Mouse (Mus musculus) heart, postnatal 0 days (tissue): ENCODE data around the gene Jak2. TPM values are rescaled to one million over a fixed set of nuclear protein-coding genes. Genes with fewer than 3 reads are reported as not detected.

Source experiments
- ATAC-seq: fragments of 200-750 bp; cut with Nextera tagmentation; 2 replicates; pipeline ENCODE4 v1.8.0; 2017; ENCODE audit warnings: low read depth, moderate number of reproducible peaks, moderate library complexity; ENCODE audit not compliant: insufficient read depth
- DNase-seq: peaks from one replicate; pipeline ENCODE4 v3.0.0-alpha.2; 2016; ENCODE audit warnings: low spot score
- H3K27ac ChIP-seq: fragments of 300-500 bp; sonication (generic); 2 replicates; pipeline ENCODE4 v1.5.1; 2014; ENCODE audit warnings: low read depth, mild to moderate bottlenecking
- H3K27me3 ChIP-seq: fragments of 300-500 bp; sonication (generic); 2 replicates; pipeline ENCODE4 v1.6.1; 2014; ENCODE audit warnings: low read length, mixed read lengths; ENCODE audit not compliant: control insufficient read depth, insufficient read depth
- H3K36me3 ChIP-seq: fragments of 300-500 bp; sonication (generic); replicated peaks from 2 replicates; pipeline ENCODE4 v1.6.1; 2014; ENCODE audit warnings: low read length, mixed read lengths; ENCODE audit not compliant: control insufficient read depth, insufficient read depth
- H3K4me1 ChIP-seq: fragments of 300-500 bp; sonication (generic); 2 replicates; pipeline ENCODE4 v1.6.1; 2014; ENCODE audit warnings: antibody characterized with exemption; ENCODE audit not compliant: control insufficient read depth, insufficient read depth
- H3K4me2 ChIP-seq: fragments of 300-500 bp; sonication (generic); 2 replicates; pipeline ENCODE4 v1.6.1; 2014; ENCODE audit warnings: low read depth, mild to moderate bottlenecking, low read length, moderate library complexity
- H3K4me3 ChIP-seq: fragments of 300-500 bp; sonication (generic); 2 replicates; pipeline ENCODE4 v1.5.1; 2014; ENCODE audit warnings: low read depth, low read length
- H3K9ac ChIP-seq: fragments of 300-500 bp; sonication (generic); replicated peaks from 2 replicates; pipeline ENCODE4 v1.6.1; 2014; ENCODE audit warnings: low read depth, low read length, mixed read lengths
- H3K9me3 ChIP-seq: fragments of 300-500 bp; sonication (generic); replicated peaks from 2 replicates; pipeline ENCODE4 v1.6.1; 2016; ENCODE audit warnings: low read length; ENCODE audit not compliant: control insufficient read depth
- CTCF ChIP-seq: IDR thresholded peaks from 2 replicates; pipeline ENCODE4 v1.5.1; 2016; ENCODE audit warnings: antibody characterized with exemption, control low read depth, low read depth
- EP300 ChIP-seq: IDR thresholded peaks from 2 replicates; pipeline ENCODE4 v1.6.1; 2016; ENCODE audit warnings: antibody characterized with exemption, low read depth
- WGBS: fragments of 180-500 bp; shearing (Covaris S2); extraction: QIAGEN DNeasy Blood & Tissue Kit; methylation state at CpG from one replicate; pipeline ENCODE4 v1.1.7; 2014; 5-methylcytosine and 5-hydroxymethylcytosine counted together
- polyA plus RNA-seq: library from polyadenylated mRNA; unstranded; fragments of >200 nt; fragmentation: Nextera tagmentation; extraction: Ambion mirVana; gene quantifications from 2 replicates; pipeline ENCODE4 v1.2.1, GENCODE M21; 2015
- total RNA-seq: library from RNA; depleted of rRNA; stranded (reverse); fragments of >200 nt; gene quantifications from 2 replicates; pipeline ENCODE4 v1.2.3, GENCODE M21; 2014; ENCODE audit warnings: low replicate concordance; rRNA removed

The Jak2 gene
- total and polyA plus RNA-seq, 2 experiments from 2014 or later = 5.2 to 11.5 TPM

DNA sequence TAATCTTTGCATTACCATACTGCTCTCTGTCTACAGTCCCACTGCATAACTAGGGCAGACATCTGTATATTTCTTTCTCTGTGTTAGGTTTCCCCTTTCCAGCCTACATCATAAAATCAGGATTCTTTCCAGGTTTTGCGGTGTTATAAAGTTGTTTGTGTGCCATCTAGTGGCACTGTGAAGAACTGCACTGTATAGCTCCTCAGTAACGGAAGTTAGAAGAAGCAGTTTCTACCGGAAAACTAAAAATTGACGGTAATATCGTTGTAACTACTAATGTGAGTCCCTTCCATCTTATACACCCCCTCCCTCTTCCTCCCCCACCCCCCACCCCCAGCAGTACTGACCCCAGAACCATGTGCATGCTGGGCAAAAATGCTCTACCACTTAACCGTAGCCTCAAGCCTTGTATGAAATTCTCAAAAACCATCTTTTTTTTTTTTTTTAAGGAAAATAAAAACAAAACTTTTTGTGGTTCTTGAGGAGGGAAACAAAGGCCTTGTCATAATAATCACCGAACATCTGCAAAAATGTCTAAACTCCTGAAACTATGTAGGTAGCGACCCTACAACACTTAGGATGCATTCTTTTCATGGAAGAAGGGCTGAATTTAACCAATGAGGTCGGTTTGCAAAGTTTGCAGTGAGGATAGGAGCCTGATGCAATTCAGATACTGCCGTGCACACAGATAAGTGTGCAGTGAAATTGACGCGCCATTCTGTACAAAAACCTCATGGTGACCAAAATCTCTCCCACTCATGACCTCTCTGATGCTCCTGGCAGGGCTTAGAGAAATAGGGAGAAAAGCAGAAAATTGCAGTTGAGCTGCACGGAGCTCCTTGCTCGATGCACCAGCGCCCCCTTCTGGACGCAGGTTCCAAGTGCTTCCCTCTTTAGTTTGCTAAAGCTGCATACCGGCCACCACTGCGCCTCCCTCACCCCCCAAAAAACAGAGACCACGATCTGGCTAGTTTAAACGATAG, 103.6 kb downstream of the Jak2 start:
- WGBS = 4% methylated on average over 20 of the region's 20 CpGs
- Histone ChIP-seq H3K36me3 (peaks cover 10% of the 10 kb centered on the region), H3K4me2 (peak overlapping the region; percentile 78), H3K9me3 (no peaks in the 10 kb centered on the region), H3K9ac (no peak overlapping the region; the same call in 1 of the 2 replicates), H3K4me3 (peak overlapping the region; percentile 44), H3K27ac (no peak overlapping the region), H3K27me3 (no peaks in the 10 kb centered on the region), H3K4me1 (no peaks in the 10 kb centered on the region)
- TF ChIP-seq CTCF = peak; percentile 85
- no peak for TF ChIP-seq EP300
- DNase-seq (peak; percentile 79), ATAC-seq (peak; percentile 51; the same call in 1 of the 2 replicates)

DNA sequence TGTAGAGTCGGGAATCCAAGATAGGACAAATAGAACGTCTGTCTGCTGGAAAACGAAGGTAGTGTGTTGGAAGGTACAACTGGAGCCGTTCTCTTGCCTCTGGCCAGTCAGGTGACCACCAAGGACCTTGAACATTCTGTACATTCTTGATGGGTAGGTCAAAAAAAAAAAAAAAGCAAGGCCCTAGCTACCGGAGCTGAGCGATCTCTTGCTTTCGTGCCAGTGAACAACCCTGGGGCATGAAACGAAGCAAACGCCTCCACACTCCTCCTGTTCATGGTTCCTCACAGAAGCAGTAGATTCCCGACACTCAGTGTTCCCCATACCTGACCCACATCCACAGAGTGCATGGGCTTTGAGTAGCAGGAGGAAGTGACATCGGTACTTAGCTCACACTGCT, 104.7 kb downstream of the Jak2 start:
- H3K27ac ChIP-seq = no peak overlapping the region
- DNase-seq (no peak), ATAC-seq (no peak; the same call in 1 of the 2 replicates)
- TF ChIP-seq CTCF (no peak), EP300 (no peak)
- H3K27me3 ChIP-seq = no peaks in the 10 kb centered on the region
- H3K4me3 ChIP-seq = no peak overlapping the region
- no peaks in the 10 kb centered on the region for H3K9me3 ChIP-seq
- no peak overlapping the region for H3K9ac ChIP-seq
- H3K4me2 ChIP-seq = no peak overlapping the region
- peaks cover 4% of the 10 kb centered on the region; the same call in 1 of the 2 replicates for H3K4me1 ChIP-seq
- H3K36me3 ChIP-seq = peaks cover 9% of the 10 kb centered on the region
- WGBS = 75% methylated on average over 11 of the region's 11 CpGs

DNA sequence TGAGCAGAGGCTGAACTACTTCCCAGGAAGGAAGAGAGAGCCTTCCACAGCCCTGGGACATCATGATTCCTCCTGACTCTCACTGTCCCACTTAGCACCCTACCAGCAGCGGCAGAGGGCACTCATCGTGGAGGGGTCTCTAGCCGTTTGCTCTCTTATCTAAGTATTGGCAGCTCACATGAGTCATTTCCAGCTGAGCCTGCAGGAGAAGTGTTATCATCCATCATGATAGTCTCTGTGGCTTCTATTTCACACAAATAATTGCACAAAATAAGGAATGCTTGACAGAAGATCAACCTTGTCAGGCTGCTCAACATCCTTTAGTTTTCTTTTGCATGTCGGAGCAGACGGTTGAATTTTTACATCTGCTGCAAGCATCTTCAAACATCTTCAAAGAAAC, 108.6 kb downstream of the Jak2 start:
- 50% methylated on average over 5 of the region's 5 CpGs for WGBS
- H3K27ac ChIP-seq = no peak overlapping the region
- DNase-seq (no peak), ATAC-seq (no peak)
- peaks cover 9% of the 10 kb centered on the region; the same call in 1 of the 2 replicates for H3K36me3 ChIP-seq
- peaks cover 6% of the 10 kb centered on the region; the same call in 1 of the 2 replicates for H3K4me1 ChIP-seq
- TF ChIP-seq CTCF = no peak
- no peak for TF ChIP-seq EP300
- H3K27me3 ChIP-seq = no peaks in the 10 kb centered on the region
- H3K9me3 ChIP-seq = no peaks in the 10 kb centered on the region
- H3K4me2 ChIP-seq = no peak overlapping the region
- H3K9ac ChIP-seq = no peak overlapping the region
- H3K4me3 ChIP-seq = no peak overlapping the region

DNA sequence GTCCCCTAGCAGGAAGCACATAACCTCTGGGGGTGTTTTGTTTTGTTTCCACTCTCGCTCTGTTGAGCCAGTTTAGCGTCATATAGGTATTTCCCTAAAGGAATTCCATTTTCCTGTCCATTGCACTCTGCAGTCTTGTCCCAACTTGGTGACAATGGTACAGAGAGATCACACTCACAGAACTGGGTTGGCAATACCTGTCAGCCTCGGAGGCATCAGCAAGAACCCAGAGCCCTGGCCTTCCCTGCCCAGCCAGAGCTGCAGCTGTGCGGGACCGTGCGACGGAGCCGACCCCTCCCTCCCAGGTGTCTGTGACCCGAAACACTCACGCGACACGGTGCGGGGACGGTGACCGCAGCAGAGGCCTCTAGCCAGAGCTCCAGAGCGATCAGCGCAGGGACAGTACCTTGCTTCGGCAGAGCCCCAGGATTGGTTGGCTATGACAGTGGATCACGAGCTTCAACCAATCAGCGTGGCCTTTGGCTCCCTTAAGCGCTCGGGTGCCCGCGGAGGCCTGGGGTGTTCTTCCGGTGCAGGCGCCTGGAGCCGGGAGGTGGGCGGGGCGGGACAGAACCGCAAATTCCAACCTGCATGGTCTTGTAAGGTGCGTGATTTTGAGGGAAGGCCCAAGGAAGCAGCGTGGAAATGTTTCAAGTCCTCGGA, 110.0 kb downstream of the Jak2 start:
- H3K4me3 ChIP-seq = peak overlapping the region; percentile 79
- 0 out of 2 replicates have a peak, but pooled peaks cover 3% of the 10 kb centered on the region for H3K36me3 ChIP-seq
- H3K9me3 ChIP-seq = no peaks in the 10 kb centered on the region
- WGBS = 3% methylated on average over 33 of the region's 33 CpGs
- no peaks in the 10 kb centered on the region for H3K27me3 ChIP-seq
- peak; percentile 94 for DNase-seq
- peak overlapping the region; percentile 72 for H3K9ac ChIP-seq
- peak; percentile 100 for ATAC-seq
- peak overlapping the region; percentile 67; the same call in 1 of the 2 replicates for H3K27ac ChIP-seq
- peaks cover 6% of the 10 kb centered on the region; the same call in 1 of the 2 replicates for H3K4me1 ChIP-seq
- H3K4me2 ChIP-seq = peak overlapping the region; percentile 94
- no peak for TF ChIP-seq CTCF
- TF ChIP-seq EP300 = no peak

DNA sequence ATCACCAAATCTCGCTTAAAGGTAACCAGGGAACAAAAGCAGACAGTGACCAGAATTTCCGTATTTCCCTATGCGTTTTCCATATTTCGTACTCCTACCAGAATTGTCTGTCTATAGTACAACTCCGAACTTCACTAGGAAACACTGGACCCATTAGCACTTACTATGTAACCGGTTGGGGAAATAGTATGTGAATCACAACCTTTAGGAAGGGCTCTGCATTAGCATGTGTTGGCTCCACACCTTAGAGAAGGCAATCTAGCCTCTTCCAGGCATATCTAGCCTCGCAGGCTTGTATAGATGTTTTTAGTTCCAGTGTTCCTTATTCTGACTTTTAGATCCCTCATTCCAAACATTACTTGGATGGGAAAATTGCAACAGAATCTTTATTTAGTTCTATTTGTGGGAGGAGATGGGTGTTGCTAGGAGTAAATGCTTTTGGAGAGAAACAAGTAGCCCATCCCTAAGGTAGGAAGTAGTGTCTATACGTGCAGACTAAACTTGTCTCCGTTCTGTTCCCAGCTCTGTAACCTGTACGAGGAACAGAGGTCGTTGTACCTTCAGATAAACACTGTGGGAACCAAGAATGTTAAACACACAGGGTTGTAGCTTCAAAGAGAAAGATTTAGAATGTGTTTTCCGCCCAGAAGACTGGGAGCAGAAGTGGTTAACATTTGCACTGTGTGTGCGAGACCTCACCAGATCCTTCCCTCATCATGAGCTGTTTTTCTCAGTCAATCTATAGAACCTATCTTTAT, 110.7 kb downstream of the Jak2 start:
- Histone ChIP-seq H3K27ac (no peak overlapping the region), H3K36me3 (no peaks in the 10 kb centered on the region), H3K4me1 (peaks cover 6% of the 10 kb centered on the region; the same call in 1 of the 2 replicates), H3K4me3 (peak overlapping the region; percentile 79), H3K4me2 (peak overlapping the region; percentile 94), H3K9ac (peak overlapping the region; percentile 72; the same call in 1 of the 2 replicates), H3K27me3 (no peaks in the 10 kb centered on the region), H3K9me3 (no peaks in the 10 kb centered on the region)
- DNase-seq (peak; percentile 16), ATAC-seq (0 out of 2 replicates have a peak, but pooled peaks have one; percentile 25)
- 37% methylated on average over 13 of the region's 13 CpGs for WGBS
- no peak for TF ChIP-seq CTCF
- TF ChIP-seq EP300 = no peak

Other genes starting within 250 kb of the Jak2 start
- 74.3 and 97.5 TPM in 2 replicates for gene Ak3, start 203.9 kb upstream of the Jak2 start, total RNA-seq
- gene Ak3, start 203.9 kb upstream of the Jak2 start, polyA plus RNA-seq = 87.4 and 88.3 TPM in 2 replicates
- gene Rcl1, start 150.5 kb upstream of the Jak2 start, total RNA-seq = 2.3 and 9.0 TPM in 2 replicates
- 9.6 and 9.9 TPM in 2 replicates for gene Rcl1, start 150.5 kb upstream of the Jak2 start, polyA plus RNA-seq
- gene Insl6, start 73.5 kb downstream of the Jak2 start, total RNA-seq = 3.0 and 5.6 TPM in 2 replicates
- gene Insl6, start 73.5 kb downstream of the Jak2 start, polyA plus RNA-seq = 3.0 and 3.3 TPM in 2 replicates
- gene Rln1, start 82.8 kb downstream of the Jak2 start, total RNA-seq = 1.1 TPM in 1 of 2 replicates, not detected in the other
- gene Rln1, start 82.8 kb downstream of the Jak2 start, polyA plus RNA-seq = 0.31 TPM in 1 of 2 replicates, not detected in the other
- gene Plgrkt, start 115.6 kb downstream of the Jak2 start, total RNA-seq = 9.8 and 55.6 TPM in 2 replicates
- gene Plgrkt, start 115.6 kb downstream of the Jak2 start, polyA plus RNA-seq = 53.5 and 60.3 TPM in 2 replicates
- gene Cd274, start 115.6 kb downstream of the Jak2 start, total RNA-seq = 0.04 and 1.8 TPM in 2 replicates
- gene Cd274, start 115.6 kb downstream of the Jak2 start, polyA plus RNA-seq = 0.23 and 0.44 TPM in 2 replicates
- gene Pdcd1lg2, start 159.1 kb downstream of the Jak2 start, total RNA-seq = not detected in 2 replicates
- 0.18 TPM in 1 of 2 replicates, not detected in the other for gene Pdcd1lg2, start 159.1 kb downstream of the Jak2 start, polyA plus RNA-seq